Mouse (Mus musculus) testis, adult 2 months (tissue): ENCODE measurements around the gene Nfyc. TPM values are rescaled to one million over a fixed set of nuclear protein-coding genes. Genes with fewer than 3 reads are reported as not detected.

ENCODE experiments used
- H3K27ac ChIP-seq: fragments of 200-500 bp; 2 replicates; pipeline ENCODE4 v1.5.1; 2012; ENCODE audit warnings: low read depth, low read length; ENCODE audit not compliant: control insufficient read depth, insufficient read depth
- H3K27me3 ChIP-seq: fragments of 200-500 bp; 2 replicates; pipeline ENCODE4 v1.6.1; 2012; ENCODE audit warnings: mild to moderate bottlenecking, low read length, moderate library complexity; ENCODE audit not compliant: control insufficient read depth, insufficient read depth
- H3K36me3 ChIP-seq: fragments of 200-500 bp; 2 replicates; pipeline ENCODE4 v1.6.1; 2012; ENCODE audit warnings: mild to moderate bottlenecking, low read length; ENCODE audit not compliant: control insufficient read depth, insufficient read depth
- H3K4me1 ChIP-seq: fragments of 200-500 bp; 2 replicates; pipeline ENCODE4 v1.6.1; 2012; ENCODE audit warnings: low read length; ENCODE audit not compliant: control insufficient read depth, insufficient read depth
- H3K4me3 ChIP-seq: fragments of 200-500 bp; 2 replicates; pipeline ENCODE4 v1.5.1; 2012; ENCODE audit warnings: low read depth, mild to moderate bottlenecking, low read length, moderate library complexity, mixed read lengths; ENCODE audit not compliant: control insufficient read depth
- CTCF ChIP-seq: fragments of 200-500 bp; IDR thresholded peaks from 2 replicates; pipeline ENCODE4 v1.5.1; 2012; ENCODE audit warnings: low read depth, mild to moderate bottlenecking, inconsistent platforms, low read length, moderate library complexity; ENCODE audit not compliant: control insufficient read depth, insufficient read depth, insufficient replicate concordance
- POLR2A ChIP-seq: fragments of 200-500 bp; IDR thresholded peaks from 2 replicates; pipeline ENCODE4 v1.6.1; 2012; ENCODE audit warnings: low read depth, mild to moderate bottlenecking, inconsistent platforms, low read length, moderate library complexity; ENCODE audit not compliant: control insufficient read depth
- polyA plus RNA-seq: library from polyadenylated mRNA; depleted of rRNA; stranded (reverse); fragments of >200 nt; gene quantifications from 2 replicates; pipeline ENCODE4 v1.2.3, GENCODE M21; 2012

The Nfyc gene
- polyA plus RNA-seq, 1 experiment, result 70.3 TPM

- no peaks in the 10 kb centered on the region for H3K27me3 ChIP-seq
- TF ChIP-seq POLR2A, result peak; percentile 91
- no peak for TF ChIP-seq CTCF
- H3K36me3 ChIP-seq, result no peaks in the 10 kb centered on the region
- H3K4me3 ChIP-seq, result peak overlapping the region; percentile 95
- H3K27ac ChIP-seq, result peak overlapping the region; percentile 98
- H3K4me1 ChIP-seq, result peaks cover 9% of the 10 kb centered on the region
Observed at GRCm38 (mm10) chr4:120825100-120825553, 6.2 kb downstream of the Nfyc start.

GRCm38 (mm10) chr4:120822191-120822911 is 9.0 kb downstream of the Nfyc start:
- H3K27ac ChIP-seq, result no peak overlapping the region
- H3K36me3 ChIP-seq, result no peaks in the 10 kb centered on the region
- no peak overlapping the region for H3K4me3 ChIP-seq
- TF ChIP-seq CTCF, result no peak
- TF ChIP-seq POLR2A, result no peak
- H3K4me1 ChIP-seq, result peaks cover 9% of the 10 kb centered on the region
- H3K27me3 ChIP-seq, result no peaks in the 10 kb centered on the region

GRCm38 (mm10) chr4:120819871-120820270 is 11.5 kb downstream of the Nfyc start:
- Histone ChIP-seq H3K27me3 (no peaks in the 10 kb centered on the region), H3K27ac (no peak overlapping the region), H3K4me1 (peaks cover 5% of the 10 kb centered on the region), H3K4me3 (no peak overlapping the region), H3K36me3 (no peaks in the 10 kb centered on the region)
- no peak for TF ChIP-seq CTCF
- no peak for TF ChIP-seq POLR2A

GRCm38 (mm10) chr4:120819296-120819695 is 12.1 kb downstream of the Nfyc start:
- no peaks in the 10 kb centered on the region for H3K36me3 ChIP-seq
- no peak overlapping the region for H3K27ac ChIP-seq
- TF ChIP-seq POLR2A (no peak), CTCF (no peak)
- no peaks in the 10 kb centered on the region for H3K27me3 ChIP-seq
- H3K4me3 ChIP-seq, result no peak overlapping the region
- H3K4me1 ChIP-seq, result peaks cover 5% of the 10 kb centered on the region

GRCm38 (mm10) chr4:120817951-120818350 is 13.4 kb downstream of the Nfyc start:
- Histone ChIP-seq H3K36me3 (no peaks in the 10 kb centered on the region), H3K4me1 (peaks cover 2% of the 10 kb centered on the region)
- TF ChIP-seq CTCF, result no peak
- TF ChIP-seq POLR2A, result no peak

GRCm38 (mm10) chr4:120817002-120817774 is 14.2 kb downstream of the Nfyc start:
- Histone ChIP-seq H3K4me3 (no peak overlapping the region), H3K27me3 (no peaks in the 10 kb centered on the region), H3K36me3 (no peaks in the 10 kb centered on the region), H3K4me1 (peaks cover 2% of the 10 kb centered on the region), H3K27ac (peak overlapping the region; percentile 51)
- no peak for TF ChIP-seq POLR2A
- TF ChIP-seq CTCF, result no peak

More at GRCm38 (mm10) chr4:120817951-120818350, 13.4 kb downstream of the Nfyc start:
- Histone ChIP-seq H3K27me3 (no peaks in the 10 kb centered on the region), H3K4me3 (peak overlapping the region; percentile 27; the same call in 1 of the 2 replicates), H3K27ac (no peak overlapping the region)

- peak overlapping the region; percentile 69; the same call in 1 of the 2 replicates for H3K27ac ChIP-seq
- peaks cover 2% of the 10 kb centered on the region for H3K4me1 ChIP-seq
- TF ChIP-seq CTCF (no peak), POLR2A (no peak)
- H3K36me3 ChIP-seq, result no peaks in the 10 kb centered on the region
- no peaks in the 10 kb centered on the region for H3K27me3 ChIP-seq
- H3K4me3 ChIP-seq, result peak overlapping the region; percentile 64
Observed at GRCm38 (mm10) chr4:120815622-120816334, 15.6 kb downstream of the Nfyc start.
